Mouse (Mus musculus) forebrain, embryonic 10.5 days (tissue): ENCODE measurements around the gene Upk1a. TPM values are rescaled to one million over a fixed set of nuclear protein-coding genes. Genes with fewer than 3 reads are reported as not detected.
A peak's percentile ranks its signal among the peaks of the same experiment; 100 is the strongest.

Experiments
- DNase-seq: peaks from one replicate; pipeline ENCODE4 v3.0.0-alpha.2; 2017; ENCODE audit warnings: low spot score; ENCODE audit errors: extremely low spot score
- H3K27ac ChIP-seq: fragments of 300-500 bp; sonication (generic); 2 replicates; pipeline ENCODE4 v1.5.1; 2016; ENCODE audit warnings: mild to moderate bottlenecking
- H3K27me3 ChIP-seq: fragments of 300-500 bp; sonication (generic); 2 replicates; pipeline ENCODE4 v1.6.1; 2016; ENCODE audit warnings: mild to moderate bottlenecking; ENCODE audit not compliant: poor library complexity, severe bottlenecking
- H3K36me3 ChIP-seq: fragments of 300-500 bp; sonication (generic); replicated peaks from 2 replicates; pipeline ENCODE4 v1.6.1; 2016; ENCODE audit warnings: mild to moderate bottlenecking, moderate library complexity
- H3K4me1 ChIP-seq: fragments of 300-500 bp; sonication (generic); 2 replicates; pipeline ENCODE4 v1.6.1; 2016
- H3K4me3 ChIP-seq: fragments of 300-500 bp; sonication (generic); 2 replicates; pipeline ENCODE4 v1.5.1; 2016; ENCODE audit warnings: mild to moderate bottlenecking, moderate library complexity
- H3K9me3 ChIP-seq: fragments of 300-500 bp; sonication (generic); 2 replicates; pipeline ENCODE4 v1.6.1; 2016; ENCODE audit warnings: mild to moderate bottlenecking, moderate library complexity
- WGBS: fragments of 180-500 bp; shearing (Covaris S2); methylation state at CpG from one replicate; pipeline ENCODE4 v1.1.7; 2016; 5-methylcytosine and 5-hydroxymethylcytosine counted together
- polyA plus RNA-seq: library from polyadenylated mRNA; unstranded; fragments of >200 nt; fragmentation: Nextera tagmentation; extraction: Ambion mirVana; gene quantifications from 2 replicates; pipeline ENCODE4 v1.2.1, GENCODE M21; 2016

Upk1a gene
- polyA plus RNA-seq, result 0.68 and 0.71 TPM in 2 replicates

DNA sequence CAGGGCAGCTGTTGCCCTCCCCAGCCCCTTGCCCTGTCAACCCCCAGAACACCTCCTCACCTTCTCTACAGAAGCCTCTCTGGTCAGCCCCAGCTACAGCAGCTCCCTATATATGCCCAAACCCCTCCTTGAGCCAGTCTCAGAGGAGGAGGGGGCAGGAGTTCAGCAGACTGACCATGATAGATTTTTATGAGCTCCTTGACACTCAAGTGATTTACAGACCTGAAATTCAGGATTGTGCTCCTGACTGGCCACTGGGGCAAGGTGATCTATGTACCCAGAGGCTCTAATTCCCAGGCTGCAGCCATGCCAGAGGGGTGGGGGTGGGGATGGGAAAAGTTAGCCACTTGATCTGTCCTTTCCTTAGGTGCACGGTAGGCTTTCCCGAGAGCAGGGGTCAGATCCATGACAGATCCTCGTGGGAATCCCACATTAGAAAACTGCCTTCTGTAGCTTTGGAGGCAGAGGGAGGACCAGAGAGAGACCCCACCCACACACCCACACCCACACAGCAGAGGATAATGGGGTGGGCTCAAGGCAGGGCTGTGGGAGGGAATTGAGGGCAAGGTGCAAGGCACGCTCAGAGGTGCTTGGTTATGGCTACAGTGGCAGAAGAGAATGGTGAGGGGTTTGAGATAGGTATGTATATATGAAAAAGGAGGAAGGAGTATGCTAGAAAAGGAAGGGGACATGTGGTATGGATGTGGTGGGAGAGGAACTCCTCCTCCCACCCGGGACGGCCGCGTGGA lies at the start of gene Upk1a:
Upk1a (minus strand) TSS at position 194 of the 749 bp plus-strand sequence.
- no peak within 1 kb of the TSS for H3K27ac ChIP-seq
- DNase-seq, result no peak
- H3K4me3 ChIP-seq, result no peak within 1 kb of the TSS; the same call in 1 of the 2 replicates
- peaks cover 16% of the 10 kb centered on the region for H3K4me1 ChIP-seq
- no peaks in the 10 kb centered on the region for H3K27me3 ChIP-seq
- WGBS, result 83% methylated on average over 8 of the region's 8 CpGs
- H3K36me3 ChIP-seq, result peaks cover 30% of the 10 kb centered on the region
- H3K9me3 ChIP-seq, result no peaks in the 10 kb centered on the region

DNA sequence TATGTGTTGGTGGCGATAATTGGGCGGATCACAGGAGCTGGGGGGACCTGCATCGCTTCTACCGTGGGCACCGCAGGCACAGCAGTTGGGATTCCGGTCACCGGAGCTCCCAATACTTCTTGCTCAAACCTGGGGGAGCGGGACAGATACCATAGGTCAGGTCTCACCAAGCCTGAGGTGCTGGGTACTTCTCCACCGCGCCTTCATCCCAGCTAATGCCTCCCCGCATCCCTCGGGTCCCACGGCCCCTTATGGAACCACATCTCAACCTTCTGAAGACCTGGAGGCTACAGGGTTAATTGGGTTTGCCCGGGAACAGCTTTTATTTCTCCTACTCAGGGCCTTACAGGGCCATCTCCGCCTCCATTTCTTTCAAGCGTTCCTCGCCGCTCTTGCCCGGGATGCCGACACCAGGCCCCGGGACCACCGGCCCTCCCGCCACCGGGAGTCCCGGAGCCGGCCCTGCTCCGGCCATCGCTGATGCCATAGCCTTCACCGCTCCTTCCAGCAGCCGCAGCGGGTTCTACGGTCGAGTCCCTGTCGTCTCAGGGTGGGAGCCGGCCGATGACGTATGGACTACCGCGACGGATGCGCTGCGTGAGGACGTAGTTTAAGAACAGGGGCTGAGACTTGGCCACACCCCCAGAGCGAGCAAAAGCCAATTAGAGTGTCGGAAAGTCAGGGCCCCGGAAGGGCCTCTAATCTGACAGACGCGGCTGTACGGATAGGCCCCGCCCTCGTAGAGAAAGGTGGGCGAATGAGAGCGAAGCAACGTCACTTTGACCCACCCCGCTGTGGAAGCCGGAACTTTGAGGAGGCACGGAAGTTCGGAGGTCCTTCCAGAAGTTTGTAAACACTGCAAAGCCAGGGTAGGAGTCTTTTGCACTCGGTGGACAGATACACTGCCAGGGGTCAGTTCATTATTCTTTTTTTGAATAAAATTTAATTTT lies 37.2 kb upstream of the Upk1a start, which contains the start of gene Rbm42:
Rbm42 (minus strand) TSS at position 727 of the 950 bp plus-strand sequence.
- no peaks in the 10 kb centered on the region for H3K9me3 ChIP-seq
- H3K27me3 ChIP-seq, result no peaks in the 10 kb centered on the region
- 1% methylated on average over 59 of the region's 59 CpGs for WGBS
- peaks cover 16% of the 10 kb centered on the region for H3K4me1 ChIP-seq
- peaks cover 72% of the 10 kb centered on the region for H3K36me3 ChIP-seq
- peak within 1 kb of the TSS; percentile 73 for H3K4me3 ChIP-seq
- H3K27ac ChIP-seq, result peak within 1 kb of the TSS; percentile 87
- peak; percentile 97 for DNase-seq

DNA sequence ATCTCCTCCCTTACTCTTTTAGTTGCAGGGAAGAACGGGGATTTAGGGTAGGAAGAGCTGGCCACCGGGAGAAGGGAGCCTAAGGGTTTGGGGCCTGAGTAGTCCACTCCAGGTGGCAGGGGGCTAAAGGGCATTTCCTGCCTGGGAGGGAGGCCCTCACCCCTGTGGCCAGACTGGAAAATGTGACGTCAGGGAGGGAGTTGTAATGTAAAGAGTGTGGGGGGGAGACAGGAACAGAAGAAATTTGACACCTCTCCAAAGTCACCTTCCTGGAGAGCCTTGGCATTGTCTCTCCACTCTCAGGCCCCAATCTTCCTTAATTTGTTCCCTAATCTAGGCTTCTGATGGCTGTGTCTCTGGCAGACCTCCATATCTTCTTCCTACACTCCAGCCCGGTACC lies 26.4 kb upstream of the Upk1a start:
- H3K27ac ChIP-seq, result no peak overlapping the region
- no peaks in the 10 kb centered on the region for H3K9me3 ChIP-seq
- H3K4me1 ChIP-seq, result peaks cover 30% of the 10 kb centered on the region
- 28% methylated on average over 4 of the region's 4 CpGs for WGBS
- no peak overlapping the region for H3K4me3 ChIP-seq
- no peak for DNase-seq
- H3K36me3 ChIP-seq, result peaks cover 44% of the 10 kb centered on the region
- peaks cover 28% of the 10 kb centered on the region for H3K27me3 ChIP-seq

DNA sequence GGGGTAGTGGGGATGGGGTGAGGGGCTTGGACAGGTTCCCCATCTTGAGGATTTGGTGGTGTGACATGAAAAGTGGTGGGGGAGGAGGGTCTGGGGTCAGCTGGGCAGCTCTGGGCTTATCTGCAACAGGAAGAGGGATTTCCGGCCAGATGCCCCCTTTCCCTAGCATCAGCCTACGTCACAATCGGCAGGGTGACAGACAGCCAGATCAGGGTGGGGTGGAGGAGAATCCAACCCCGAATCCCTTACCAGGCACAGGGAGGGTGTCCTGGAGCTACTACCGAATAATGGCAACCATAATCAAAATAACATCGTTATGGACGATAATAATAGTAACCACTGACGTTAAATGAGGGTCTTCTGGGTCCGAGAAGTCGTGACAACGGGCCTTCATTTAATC lies 23.7 kb upstream of the Upk1a start:
- H3K27ac ChIP-seq, result no peak overlapping the region
- H3K4me1 ChIP-seq, result peaks cover 37% of the 10 kb centered on the region
- no peak for DNase-seq
- peaks cover 55% of the 10 kb centered on the region for H3K27me3 ChIP-seq
- H3K4me3 ChIP-seq, result peak overlapping the region; percentile 19; the same call in 1 of the 2 replicates
- 32% methylated on average over 11 of the region's 11 CpGs for WGBS
- no peaks in the 10 kb centered on the region for H3K9me3 ChIP-seq
- H3K36me3 ChIP-seq, result peaks cover 17% of the 10 kb centered on the region

DNA sequence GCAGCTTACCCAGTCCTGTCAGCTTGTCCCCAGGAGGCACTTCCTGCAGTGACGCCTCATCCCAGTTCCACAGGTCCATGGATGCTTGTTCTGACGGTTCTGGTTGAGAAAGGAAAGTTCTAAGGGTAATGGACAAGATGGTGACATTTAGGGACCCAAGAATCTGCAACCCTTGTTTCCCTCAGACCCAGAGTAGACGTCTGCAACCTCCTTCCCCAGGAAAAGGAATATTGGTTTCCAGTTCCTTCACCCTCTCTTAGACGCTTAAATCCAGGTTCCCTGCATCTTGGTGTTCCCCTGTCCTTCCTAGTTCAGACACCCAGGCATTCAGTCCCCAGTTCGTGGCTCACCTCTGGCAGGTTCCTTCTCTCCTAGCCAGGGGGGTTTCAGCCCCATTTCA lies 23.1 kb upstream of the Upk1a start, which contains the start of gene Etv2:
Etv2 (minus strand) TSS at position 101 of the 400 bp plus-strand sequence.
- DNase-seq, result no peak
- H3K27me3 ChIP-seq, result peaks cover 61% of the 10 kb centered on the region
- H3K36me3 ChIP-seq, result peaks cover 11% of the 10 kb centered on the region
- peaks cover 37% of the 10 kb centered on the region for H3K4me1 ChIP-seq
- H3K9me3 ChIP-seq, result no peaks in the 10 kb centered on the region
- H3K27ac ChIP-seq, result 0 out of 2 replicates have a peak within 1 kb of the TSS, but pooled peaks have one; percentile 15
- H3K4me3 ChIP-seq, result peak within 1 kb of the TSS; percentile 42
- WGBS, result 8% methylated on average over 5 of the region's 5 CpGs

DNA sequence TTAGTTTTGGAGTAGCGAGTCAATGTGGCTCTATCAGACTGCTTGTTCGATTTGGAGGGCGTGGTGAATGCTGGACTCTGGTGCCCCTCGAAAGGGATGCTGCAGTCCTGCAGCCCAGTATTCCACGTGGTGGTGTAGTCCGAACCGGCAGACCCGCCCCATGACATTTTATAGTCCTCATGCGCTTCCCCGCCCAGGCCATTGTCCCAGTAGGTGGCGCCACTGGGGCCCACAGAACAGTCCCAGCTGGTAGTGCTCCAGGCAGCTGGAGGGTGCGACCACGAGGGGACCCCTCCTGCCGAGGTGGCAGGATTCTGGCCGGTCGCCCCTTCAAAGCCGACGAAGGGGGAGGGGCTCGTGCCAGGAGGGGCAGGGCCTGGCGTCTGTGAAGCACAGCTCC lies 22.0 kb upstream of the Upk1a start:
- DNase-seq, result peak; percentile 72
- H3K27me3 ChIP-seq, result peaks cover 61% of the 10 kb centered on the region
- peaks cover 37% of the 10 kb centered on the region for H3K4me1 ChIP-seq
- WGBS, result under 1% methylated on average over 20 of the region's 20 CpGs
- H3K36me3 ChIP-seq, result no peaks in the 10 kb centered on the region
- H3K9me3 ChIP-seq, result no peaks in the 10 kb centered on the region
- peak overlapping the region; percentile 42 for H3K4me3 ChIP-seq
- 0 out of 2 replicates have a peak overlapping the region, but pooled peaks have one; percentile 15 for H3K27ac ChIP-seq

DNA sequence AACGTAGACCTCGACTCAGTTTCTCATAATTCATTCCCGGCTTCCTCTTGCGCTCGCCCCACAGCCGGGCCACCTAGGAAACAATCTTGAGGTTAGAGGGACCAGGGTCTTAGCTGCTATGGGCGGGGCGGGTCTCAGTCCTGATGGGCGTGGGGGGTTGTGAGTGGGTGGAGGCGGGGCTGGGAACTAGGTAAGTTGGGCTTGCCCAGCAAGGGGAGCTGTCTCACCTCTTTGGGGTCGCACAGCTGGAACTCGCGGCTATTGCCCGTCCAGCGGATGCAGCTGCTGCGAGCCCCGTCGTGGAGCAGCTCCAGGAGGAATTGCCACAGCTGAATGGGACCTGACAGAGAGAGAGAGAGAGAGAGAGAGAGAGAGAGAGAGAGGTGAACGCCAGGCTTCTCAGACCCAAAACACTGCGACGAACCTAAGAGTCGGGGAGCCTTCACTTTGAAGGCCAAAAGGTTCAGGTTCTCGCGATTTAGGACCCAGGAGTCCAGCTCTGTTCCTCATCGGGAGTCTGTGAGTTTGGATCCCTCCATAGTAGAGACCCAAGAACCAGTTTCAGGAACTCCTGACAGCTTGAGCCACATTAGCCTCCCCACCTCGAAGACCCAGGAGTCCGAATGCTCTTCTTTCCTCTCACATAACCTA lies 21.2 kb upstream of the Upk1a start:
- peaks cover 61% of the 10 kb centered on the region for H3K27me3 ChIP-seq

DNA sequence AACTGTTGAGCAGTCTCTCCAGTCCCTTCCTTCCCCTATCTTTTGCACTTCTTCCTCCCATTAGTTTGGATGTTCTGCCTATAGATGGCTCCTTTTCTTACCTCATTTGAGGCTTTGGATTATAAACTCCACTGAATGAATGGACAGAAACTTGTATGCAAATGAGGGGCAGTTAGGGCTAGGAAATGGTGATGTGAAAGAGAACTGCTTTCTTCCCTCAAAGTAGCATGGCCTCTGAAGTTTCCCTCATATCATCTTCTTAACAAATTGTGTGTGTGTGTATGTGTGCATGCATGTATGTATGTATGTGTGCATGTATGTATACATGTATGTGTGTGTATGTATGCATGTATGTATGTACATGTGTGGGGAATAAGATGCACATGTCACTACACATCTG lies 16.4 kb upstream of the Upk1a start:
- H3K36me3 ChIP-seq, result peaks cover 6% of the 10 kb centered on the region
- H3K4me3 ChIP-seq, result no peak overlapping the region
- peaks cover 17% of the 10 kb centered on the region for H3K4me1 ChIP-seq
- no peaks in the 10 kb centered on the region for H3K9me3 ChIP-seq
- peaks cover 32% of the 10 kb centered on the region for H3K27me3 ChIP-seq
- no peak overlapping the region for H3K27ac ChIP-seq
- DNase-seq, result no peak

More for the DNA sequence above, 21.2 kb upstream of the Upk1a start:
- peak; percentile 20 for DNase-seq
- H3K27ac ChIP-seq, result no peak overlapping the region
- no peaks in the 10 kb centered on the region for H3K36me3 ChIP-seq
- peak overlapping the region; percentile 19; the same call in 1 of the 2 replicates for H3K4me3 ChIP-seq
- H3K9me3 ChIP-seq, result no peaks in the 10 kb centered on the region
- WGBS, result 7% methylated on average over 27 of the region's 27 CpGs
- peaks cover 31% of the 10 kb centered on the region for H3K4me1 ChIP-seq

DNA sequence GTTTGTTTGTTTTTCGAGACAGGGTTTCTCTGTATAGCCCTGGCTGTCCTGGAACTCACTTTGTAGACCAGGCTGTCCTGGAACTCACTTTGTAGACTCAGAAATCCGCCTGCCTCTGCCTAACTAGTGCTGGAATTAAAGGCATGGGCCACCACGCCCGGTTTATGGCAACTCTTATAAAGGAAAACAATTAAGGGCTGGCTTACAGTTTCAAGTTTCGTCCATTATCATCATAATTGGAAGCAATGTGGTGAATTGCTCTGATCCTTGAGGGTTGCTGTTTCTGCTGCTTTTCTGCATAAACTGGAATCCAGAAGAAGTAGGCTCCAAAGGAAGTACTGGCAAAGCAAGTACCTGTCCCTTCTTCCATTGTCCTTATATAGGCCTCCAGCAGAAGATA lies 14.0 kb upstream of the Upk1a start:
- H3K4me1 ChIP-seq, result peaks cover 10% of the 10 kb centered on the region
- peaks cover 9% of the 10 kb centered on the region for H3K27me3 ChIP-seq
- DNase-seq, result no peak
- H3K27ac ChIP-seq, result no peak overlapping the region
- H3K36me3 ChIP-seq, result peaks cover 29% of the 10 kb centered on the region
- 84% methylated on average over 5 of the region's 5 CpGs for WGBS
- peak overlapping the region; percentile 87; the same call in 1 of the 2 replicates for H3K4me3 ChIP-seq
- H3K9me3 ChIP-seq, result no peaks in the 10 kb centered on the region

DNA sequence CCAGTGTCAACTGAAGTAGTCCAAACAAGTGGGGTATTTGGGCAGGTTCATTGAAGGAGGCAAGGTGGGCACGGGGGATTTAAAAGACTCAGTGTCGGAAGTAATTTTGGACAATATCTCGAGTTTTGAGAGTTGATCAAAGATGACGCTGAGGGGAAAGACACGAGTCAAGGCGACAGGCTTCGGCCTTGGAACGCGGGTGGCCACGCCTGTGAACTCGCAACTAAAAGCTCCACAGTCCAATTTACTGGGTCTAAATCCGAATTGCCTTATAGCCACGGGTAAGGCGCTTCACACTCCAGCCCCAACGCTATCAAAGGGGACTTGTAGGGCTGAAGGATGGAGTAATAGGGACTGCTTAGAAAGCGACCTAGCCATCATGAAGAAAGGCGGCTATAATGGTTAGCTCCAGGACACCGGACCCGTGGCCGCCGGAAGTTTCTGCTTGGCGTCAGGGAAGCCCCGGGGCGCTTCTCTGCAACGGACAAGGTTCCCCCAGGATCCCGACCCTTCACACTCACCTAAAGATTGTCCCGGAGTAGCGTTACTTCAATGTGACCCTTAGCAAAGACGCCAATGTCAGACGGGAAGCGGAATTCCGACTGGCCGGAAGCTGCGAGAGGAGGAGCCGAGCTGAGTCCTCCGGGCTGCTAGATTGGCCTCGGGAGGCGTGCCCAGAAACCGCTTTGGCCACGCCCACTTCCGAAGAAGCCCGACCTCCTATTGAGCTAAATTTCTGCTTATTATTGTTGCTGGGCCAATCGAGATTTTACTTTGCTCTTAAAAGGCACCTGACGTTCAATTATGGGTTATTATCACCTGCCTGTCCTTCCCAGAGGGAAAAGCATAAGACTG lies 13.1 kb upstream of the Upk1a start, which contains the start of gene Cox6b1:
Cox6b1 (minus strand) TSS at position 622 of the 855 bp plus-strand sequence.
- peaks cover 36% of the 10 kb centered on the region for H3K36me3 ChIP-seq
- H3K4me3 ChIP-seq, result peak within 1 kb of the TSS; percentile 87
- H3K4me1 ChIP-seq, result peaks cover 10% of the 10 kb centered on the region
- H3K9me3 ChIP-seq, result no peaks in the 10 kb centered on the region
- peak within 1 kb of the TSS; percentile 88 for H3K27ac ChIP-seq
- peak; percentile 86 for DNase-seq
- H3K27me3 ChIP-seq, result no peaks in the 10 kb centered on the region; the same call in 1 of the 2 replicates
- 2% methylated on average over 44 of the region's 44 CpGs for WGBS

DNA sequence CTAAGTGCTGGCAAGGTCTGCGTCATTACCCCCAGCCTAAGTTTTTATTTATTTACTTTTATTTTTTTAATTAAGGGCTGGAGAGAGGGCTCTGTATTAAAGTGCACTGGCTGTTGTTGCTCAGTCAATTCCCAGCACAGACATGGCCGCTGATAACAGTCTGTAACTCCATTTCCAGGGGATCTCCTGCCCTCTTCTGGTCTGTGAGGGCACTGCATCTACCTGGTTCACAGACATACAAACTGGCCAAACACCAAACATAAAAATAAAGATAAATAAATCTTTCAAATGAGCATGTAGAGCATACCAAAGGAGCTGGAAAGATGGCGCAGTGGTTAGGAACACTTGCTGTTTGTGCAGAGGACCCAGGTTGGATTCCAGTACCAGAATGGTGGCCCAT lies 6.6 kb upstream of the Upk1a start:
- Histone ChIP-seq H3K4me1 (0 out of 2 replicates have a peak, but pooled peaks cover 4% of the 10 kb centered on the region), H3K27ac (no peak overlapping the region), H3K36me3 (peaks cover 85% of the 10 kb centered on the region), H3K9me3 (no peaks in the 10 kb centered on the region), H3K27me3 (no peaks in the 10 kb centered on the region), H3K4me3 (no peak overlapping the region)
- no peak for DNase-seq
- WGBS, result 93% methylated on average over 3 of the region's 3 CpGs
